In genomic region chr10:53436023-53436475, GRCm38 (mm10) we compare ENCODE assay signal across 8 mouse cellular contexts. TPM values are rescaled to one million over a fixed set of nuclear protein-coding genes. Genes with fewer than 3 reads are reported as not detected.
DNase-seq lines count a peak whose midpoint lies in the region; ATAC-seq and TF ChIP-seq lines count a peak whose summit lies in the region.

No protein-coding gene starts in this region.

- peak overlapping the region; percentile 96 for H3K27ac ChIP-seq in lung, embryonic 14.5 days (ENCODE audit: low read depth)
- H3K27ac ChIP-seq in hindbrain, postnatal 0 days = peak overlapping the region; percentile 17; the same call in 1 of the 2 replicates
- H3K27ac ChIP-seq in neural tube, embryonic 14.5 days (ENCODE audit: low read depth, low read length) = no peak overlapping the region

- peaks cover 15% of the 10 kb centered on the region for H3K4me1 ChIP-seq in lung, embryonic 14.5 days (ENCODE audit: insufficient read depth)
- H3K4me1 ChIP-seq in lung, adult 2 months (ENCODE audit: control insufficient read depth, insufficient read depth, low read length) = peaks cover 12% of the 10 kb centered on the region
- H3K4me1 ChIP-seq in hindbrain, postnatal 0 days (ENCODE audit: insufficient read depth, low read length) = peaks cover 4% of the 10 kb centered on the region; the same call in 1 of the 2 replicates
- H3K4me1 ChIP-seq in neural tube, embryonic 14.5 days (ENCODE audit: control insufficient read depth, insufficient read depth, low read length) = peaks cover 4% of the 10 kb centered on the region; the same call in 1 of the 2 replicates

- H3K9ac ChIP-seq in lung, embryonic 14.5 days = no peak overlapping the region
- H3K9ac ChIP-seq in hindbrain, postnatal 0 days (replicated peaks; ENCODE audit: low read length) = no peak overlapping the region
- no peak overlapping the region for H3K9ac ChIP-seq in neural tube, embryonic 14.5 days (replicated peaks; ENCODE audit: low read depth, low read length)

- H3K36me3 ChIP-seq in lung, embryonic 14.5 days (ENCODE audit: insufficient read depth) = no peaks in the 10 kb centered on the region
- no peaks in the 10 kb centered on the region for H3K36me3 ChIP-seq in hindbrain, postnatal 0 days (ENCODE audit: insufficient read depth, low read length)
- no peaks in the 10 kb centered on the region for H3K36me3 ChIP-seq in neural tube, embryonic 14.5 days (ENCODE audit: control insufficient read depth, insufficient read depth, low read length)

- H3K4me3 ChIP-seq in lung, embryonic 14.5 days (ENCODE audit: low read depth, low read length) = no peak overlapping the region
- no peak overlapping the region for H3K4me3 ChIP-seq in lung, adult 2 months (replicated peaks; ENCODE audit: extremely low read depth, low read depth, low read length)
- no peak overlapping the region for H3K4me3 ChIP-seq in hindbrain, postnatal 0 days (ENCODE audit: low read length)
- no peak overlapping the region for H3K4me3 ChIP-seq in neural tube, embryonic 14.5 days (ENCODE audit: low read depth, low read length)

- H3K4me2 ChIP-seq in lung, embryonic 14.5 days = no peak overlapping the region
- H3K4me2 ChIP-seq in hindbrain, postnatal 0 days (ENCODE audit: low read depth, low read length) = no peak overlapping the region
- no peak overlapping the region for H3K4me2 ChIP-seq in neural tube, embryonic 14.5 days (ENCODE audit: low read depth, low read length)

- no peak for TF ChIP-seq CTCF in lung, embryonic 14.5 days (IDR thresholded peaks at IDR 0.05; ENCODE audit: low read depth)
- no peak for TF ChIP-seq CTCF in lung, adult 2 months (IDR thresholded peaks at IDR 0.05; ENCODE audit: insufficient read depth, low read length)
- TF ChIP-seq CTCF in hindbrain, postnatal 0 days (IDR thresholded peaks at IDR 0.05; ENCODE audit: low read depth) = no peak

- peak; percentile 6 for DNase-seq in adrenal gland, postnatal 25 days
- no peak for DNase-seq in adrenal gland, adult 18-20 months (ENCODE audit: low spot score in 2 of 2)
- no peak for DNase-seq in lung, embryonic 14.5 days
- DNase-seq in lung, adult 2 months = no peak
- peak; percentile 23 for DNase-seq in hindbrain, postnatal 0 days (ENCODE audit: low spot score)
- DNase-seq in frontal cortex, postnatal 10 days (ENCODE audit: low spot score in 2 of 2) = no peak
- DNase-seq in left cerebral cortex, adult 9 months (ENCODE audit: low spot score in 2 of 2) = no peak

- TF ChIP-seq POLR2A in lung, adult 2 months (IDR thresholded peaks at IDR 0.05; ENCODE audit: borderline replicate concordance, extremely low read depth, low read depth, low read length) = no peak

- no peaks in the 10 kb centered on the region for H3K27me3 ChIP-seq in lung, embryonic 14.5 days (ENCODE audit: insufficient read depth, low read length)
- H3K27me3 ChIP-seq in hindbrain, postnatal 0 days (ENCODE audit: insufficient read depth, low read length) = no peaks in the 10 kb centered on the region
- no peaks in the 10 kb centered on the region for H3K27me3 ChIP-seq in neural tube, embryonic 14.5 days (ENCODE audit: control insufficient read depth, insufficient read depth, low read length)

- 0 out of 2 replicates have a peak, but pooled peaks have one; percentile 9 for ATAC-seq in lung, embryonic 14.5 days (ENCODE audit: insufficient read depth)
- ATAC-seq in hindbrain, postnatal 0 days = peak; percentile 67
- ATAC-seq in neural tube, embryonic 14.5 days (ENCODE audit: low read depth) = 0 out of 2 replicates have a peak, but pooled peaks have one; percentile 58

- WGBS in lung, embryonic 14.5 days = 54% methylated on average over 8 of the region's 8 CpGs
- 74% methylated on average over 8 of the region's 8 CpGs for WGBS in lung, adult 2 months
- WGBS in hindbrain, postnatal 0 days = 44% methylated on average over 8 of the region's 8 CpGs
- 82% methylated on average over 8 of the region's 8 CpGs for WGBS in neural tube, embryonic 14.5 days

- H3K9me3 ChIP-seq in lung, embryonic 14.5 days (ENCODE audit: low read depth, low read length) = no peaks in the 10 kb centered on the region
- no peaks in the 10 kb centered on the region for H3K9me3 ChIP-seq in hindbrain, postnatal 0 days (ENCODE audit: low read length)
- H3K9me3 ChIP-seq in neural tube, embryonic 14.5 days (ENCODE audit: control insufficient read depth, low read length) = no peaks in the 10 kb centered on the region

RNA-seq across cellular contexts. Expression of gene Cep85l, which starts 56.3 kb away (rescaled TPM):
- 12.5 and 13.8 TPM in 2 replicates for total RNA-seq in adrenal gland, postnatal 25 days (2021)
- 1 to 10 TPM; 8.2 to 8.6 TPM for total RNA-seq in adrenal gland, adult 18-20 months (2021)
- polyA plus RNA-seq in lung, embryonic 14.5 days (2014; fragmentation: Nextera tagmentation; extraction: Ambion mirVana) = 10.3 and 11.6 TPM in 2 replicates
- polyA plus RNA-seq in lung, adult 2 months (2012; rRNA removed) = 6.5 and 7.5 TPM in 2 replicates
- 15.4 and 16.2 TPM in 2 replicates for total RNA-seq in hindbrain, postnatal 0 days (2014; rRNA removed)
- polyA plus RNA-seq in hindbrain, postnatal 0 days (2015; fragmentation: Nextera tagmentation; extraction: Ambion mirVana) = 7.2 and 8.2 TPM in 2 replicates
- polyA plus RNA-seq in neural tube, embryonic 14.5 days (2014; fragmentation: Nextera tagmentation; extraction: Ambion mirVana) = 6.4 and 11.6 TPM in 2 replicates

Comparison
In these comparisons a context has a peak if more than half of its experiments do, and no peak if none do; other contexts are left out.
1. DNase-seq: peak in adrenal gland, postnatal 25 days (single experiment) and hindbrain, postnatal 0 days (single experiment); none in adrenal gland, adult 18-20 months (0 of 2), lung, embryonic 14.5 days (single experiment), lung, adult 2 months (single experiment), frontal cortex, postnatal 10 days (0 of 2) and left cerebral cortex, adult 9 months (0 of 2).
2. ATAC-seq: peak in every context shown above with its lines; median percentile 67 in hindbrain, postnatal 0 days; 58 in neural tube, embryonic 14.5 days; 9 in lung, embryonic 14.5 days.